Mouse (Mus musculus) right cerebral cortex, adult 2 months (tissue): ENCODE measurements at regions not wholly inside any gene's neighbourhood (a gene's known extent, or its start where the extent isn't known, plus 50 kb on each side); places are given as distances from the start of the nearest gene placed in this dataset.
A peak's percentile ranks its signal among the peaks of the same experiment; 100 is the strongest.

Experiments used
- DNase-seq, 2 experiments: peaks; one replicate each; pipeline ENCODE4 v3.0.0; 2021 to 2022; ENCODE audit warnings: low spot score in 2 of 2

DNA sequence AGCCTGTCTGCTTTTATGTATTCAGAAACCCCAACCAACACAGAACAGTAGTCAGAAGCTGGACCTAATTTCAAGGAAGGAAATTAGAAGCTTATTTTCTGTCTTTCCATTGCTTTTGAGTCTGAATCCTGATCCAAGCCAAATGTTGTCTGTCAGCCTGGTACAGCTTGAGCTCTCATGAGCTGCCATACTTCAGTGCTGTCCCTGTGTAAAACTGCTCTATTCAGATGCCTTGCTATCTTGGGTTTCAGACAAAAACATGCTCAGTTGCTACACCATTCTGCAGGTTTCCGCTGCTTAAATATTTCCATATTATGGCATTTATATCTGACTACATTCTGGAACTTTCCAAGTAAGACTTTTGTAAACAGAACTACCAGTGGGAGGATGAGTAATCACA, 1403.2 kb downstream of the Epha7 start:
- DNase-seq, result peak; percentile 2 to 6

DNA sequence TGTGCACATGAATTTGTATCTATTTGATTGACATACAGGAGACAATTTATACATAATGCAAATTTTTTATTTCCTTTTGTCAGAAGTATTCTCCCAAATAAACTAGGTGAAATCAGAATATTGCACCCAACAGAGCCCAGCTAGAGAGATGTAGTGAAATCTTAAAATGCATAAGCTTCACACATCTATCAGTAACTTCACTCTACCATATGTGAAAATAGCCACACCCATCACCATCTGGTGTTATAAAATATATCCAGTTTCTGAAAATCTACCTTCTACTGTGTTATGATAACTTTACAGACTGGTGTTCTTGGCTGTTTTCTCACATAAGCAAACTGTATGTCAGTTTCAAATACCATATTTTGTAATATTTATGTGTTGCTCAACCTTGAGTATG, 1414.2 kb downstream of the Epha7 start:
- no peak for DNase-seq

DNA sequence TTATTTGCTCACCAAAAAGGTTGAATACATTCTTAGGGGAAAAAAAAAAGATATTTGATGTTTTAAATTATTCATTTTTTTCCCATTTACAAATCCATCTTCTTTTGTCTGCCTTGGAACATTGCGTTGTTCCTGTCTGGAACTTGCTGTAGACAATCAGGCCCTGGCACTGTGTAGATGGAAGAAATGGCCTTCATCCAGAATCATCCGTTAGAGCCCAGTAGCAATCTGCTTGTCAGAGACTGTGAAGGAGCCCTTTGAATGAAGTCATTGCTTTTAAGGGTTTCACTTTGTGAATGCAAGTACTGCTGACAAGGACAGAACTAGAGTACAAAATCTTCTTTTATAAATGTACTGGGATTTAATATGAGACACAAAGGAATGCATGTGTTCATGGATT, 1449.2 kb downstream of the Epha7 start:
- no peak for DNase-seq

DNA sequence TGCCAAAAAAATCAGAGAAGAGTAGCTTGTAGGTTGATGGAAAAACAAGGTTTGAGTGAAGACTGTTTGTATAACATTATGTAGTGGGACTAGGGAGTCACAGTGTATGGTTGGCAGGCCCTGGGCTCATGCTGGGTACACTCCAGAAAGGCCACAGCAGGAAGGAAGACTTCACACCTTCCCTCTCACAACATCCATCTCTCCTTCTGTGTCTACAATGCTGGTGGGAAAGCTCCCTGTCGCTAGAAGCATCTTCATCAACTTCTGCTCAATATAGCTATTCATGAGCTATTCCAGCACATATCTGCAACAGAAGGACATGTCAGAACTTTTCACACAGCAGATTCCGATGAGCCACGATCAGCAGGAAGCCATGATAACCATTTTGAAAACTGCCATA, 1455.1 kb downstream of the Epha7 start:
- DNase-seq, result peak in 1 of 2 experiments; percentile 4

DNA sequence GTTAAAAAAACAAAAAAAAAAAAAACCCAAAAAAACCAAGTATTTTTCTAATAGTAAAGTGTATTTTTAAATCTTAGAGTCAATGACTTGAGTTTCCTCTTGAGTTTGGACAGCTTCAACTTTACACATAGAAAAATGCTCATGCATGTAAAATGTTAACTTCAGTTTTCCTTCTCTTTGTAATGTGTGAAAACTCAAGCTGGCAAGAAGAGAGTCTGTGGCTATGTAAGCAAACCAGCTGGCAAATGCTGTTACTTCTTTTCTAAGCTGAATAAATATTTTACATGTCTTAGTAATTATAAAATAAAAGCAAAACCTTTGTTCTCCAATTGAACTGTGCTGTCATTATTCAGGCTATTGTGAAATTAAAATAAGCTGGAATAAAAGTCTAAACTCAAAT, 1457.1 kb downstream of the Epha7 start:
- DNase-seq, result no peak

DNA sequence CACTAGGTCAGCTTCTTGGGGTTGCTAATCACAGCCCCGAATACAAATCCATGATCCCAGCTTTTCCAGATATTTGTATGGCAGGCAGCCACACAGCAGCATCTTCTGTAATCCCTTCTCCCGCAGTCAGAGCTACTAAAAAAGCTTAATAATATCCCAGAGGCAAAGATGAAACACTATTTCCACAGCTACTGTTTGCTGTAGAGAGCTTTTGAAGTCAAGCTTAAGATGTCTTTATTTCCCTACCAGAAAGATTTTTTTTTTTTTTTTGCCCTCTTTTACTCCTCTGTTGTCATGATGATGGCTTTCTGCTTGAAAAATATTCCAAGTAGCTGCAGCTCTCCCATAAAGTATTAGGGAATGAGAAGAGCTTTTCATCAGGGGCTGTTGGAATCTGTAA, 1499.5 kb downstream of the Epha7 start:
- no peak for DNase-seq

DNA sequence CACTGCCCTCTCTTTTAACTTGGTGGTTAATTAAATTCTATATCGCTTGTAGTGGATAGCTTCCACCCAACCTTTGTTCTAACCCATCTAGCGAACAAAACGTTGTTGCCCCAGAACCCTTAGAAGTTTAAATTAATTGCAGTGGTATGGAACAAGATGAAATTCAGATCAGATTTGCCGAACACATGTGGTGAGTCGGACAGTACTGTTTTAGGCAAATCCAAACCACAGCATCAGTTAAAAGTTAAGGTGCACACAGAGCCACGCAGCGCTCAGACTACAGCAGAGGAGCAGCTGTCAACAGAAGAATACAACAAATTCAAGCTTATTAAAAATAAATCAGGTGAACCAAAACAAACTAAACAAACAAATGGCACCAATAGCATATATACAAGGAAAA, 1500.0 kb downstream of the Epha7 start:
- no peak for DNase-seq

DNA sequence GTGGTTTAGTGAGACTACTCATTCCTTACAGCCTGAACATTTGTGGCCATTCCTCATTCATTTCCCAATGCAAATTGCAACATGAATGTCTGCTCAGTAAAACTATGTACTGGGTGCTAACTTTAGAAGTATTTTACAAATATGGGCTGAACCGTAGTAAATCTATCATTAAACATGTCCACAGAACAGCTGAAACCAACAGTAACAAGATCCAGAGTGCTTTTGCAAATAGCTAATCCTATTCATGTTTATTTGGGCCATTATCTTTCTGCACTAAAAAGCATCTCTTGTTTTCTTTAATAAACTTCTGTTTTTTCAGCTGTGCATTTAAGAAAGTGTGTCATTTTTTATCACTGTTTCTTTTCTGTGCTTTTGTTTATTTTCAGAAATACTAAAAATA, 1502.4 kb downstream of the Epha7 start:
- no peak for DNase-seq

DNA sequence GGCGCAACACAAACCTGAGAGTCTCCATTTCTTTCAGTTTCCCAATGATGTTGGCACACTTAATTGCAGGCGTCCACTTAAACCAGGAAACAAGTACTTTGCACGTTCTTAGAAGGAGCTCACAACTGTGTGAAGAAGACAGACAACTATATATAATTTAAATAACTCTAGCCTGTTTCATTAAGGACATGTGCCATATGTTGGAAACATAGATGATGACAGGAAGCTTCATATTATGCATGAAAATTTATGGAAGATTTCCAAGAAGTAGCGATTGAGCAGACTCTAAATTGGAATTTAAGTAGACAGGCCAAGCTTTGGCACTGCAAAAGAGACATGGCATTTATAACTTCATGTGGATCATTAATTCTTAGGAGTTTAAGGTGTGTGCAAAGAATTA, 1504.1 kb downstream of the Epha7 start:
- DNase-seq, result no peak

DNA sequence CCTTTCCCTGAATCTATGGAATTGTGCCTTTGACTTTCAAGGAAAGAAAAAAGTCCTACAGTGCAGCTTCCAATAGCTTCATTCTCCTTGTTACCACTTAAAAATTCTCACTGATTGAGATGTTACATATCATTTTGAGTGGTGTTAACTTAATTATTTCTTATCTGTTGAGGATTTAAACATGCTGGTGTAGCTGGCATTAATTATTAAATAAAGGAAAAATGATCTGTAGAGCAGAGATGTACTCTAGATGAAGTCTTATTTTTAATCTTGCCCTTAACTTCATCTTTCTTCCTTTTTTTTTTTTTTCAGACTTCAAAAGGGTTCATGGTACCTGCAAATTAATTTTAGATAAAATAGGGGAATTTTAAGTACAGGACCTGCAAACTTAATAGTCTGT, 1507.1 kb downstream of the Epha7 start:
- no peak for DNase-seq

DNA sequence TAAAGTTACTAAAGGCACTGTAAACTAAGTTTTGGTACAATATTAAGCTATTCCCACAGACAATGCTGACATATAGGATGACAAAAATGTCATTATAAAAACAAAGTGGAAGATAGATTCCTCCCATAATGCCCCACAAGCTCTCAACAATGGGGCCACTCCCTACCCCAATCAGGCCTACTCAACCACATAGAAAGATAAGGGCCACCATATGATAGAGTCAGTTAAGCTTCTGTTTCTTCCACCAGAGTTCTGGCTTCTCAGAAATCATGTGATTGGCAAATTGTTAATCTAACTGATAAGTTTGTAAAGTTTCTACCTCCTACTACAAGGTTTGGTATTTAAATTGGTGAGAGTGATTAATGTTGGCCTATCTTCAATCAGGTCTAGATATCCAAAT, 1534.6 kb downstream of the Epha7 start:
- DNase-seq, result no peak
